Mouse (Mus musculus): ENCODE results near the gene Zfp326. TPM values are rescaled to one million over a fixed set of nuclear protein-coding genes. Genes with fewer than 3 reads are reported as not detected.

Zfp326 gene
- polyA plus RNA-seq, 1 experiment from 2014 or later = 32.4 TPM

Other genes starting within 250 kb of the Zfp326 start
- gene Lrrc8d, start 176.6 kb upstream of the Zfp326 start, polyA plus RNA-seq (2018) = 38.8 to 50.7 TPM (median 45.1 TPM) in 3 replicates

All from macrophage (primary cell).